Mouse (Mus musculus) MN1 (cell line): Measurements from ENCODE around the gene Steap3.
"Not testable (repeated sequence)": the region's sequence is repeated elsewhere in the genome, so short reads cannot be mapped to it uniquely, and the experiment has no call there.

ENCODE experiments used
- DNase-seq: peaks from one replicate; pipeline ENCODE4 v3.0.0-alpha.2; 2016; ENCODE audit warnings: low spot score

Gene Steap3

DNA sequence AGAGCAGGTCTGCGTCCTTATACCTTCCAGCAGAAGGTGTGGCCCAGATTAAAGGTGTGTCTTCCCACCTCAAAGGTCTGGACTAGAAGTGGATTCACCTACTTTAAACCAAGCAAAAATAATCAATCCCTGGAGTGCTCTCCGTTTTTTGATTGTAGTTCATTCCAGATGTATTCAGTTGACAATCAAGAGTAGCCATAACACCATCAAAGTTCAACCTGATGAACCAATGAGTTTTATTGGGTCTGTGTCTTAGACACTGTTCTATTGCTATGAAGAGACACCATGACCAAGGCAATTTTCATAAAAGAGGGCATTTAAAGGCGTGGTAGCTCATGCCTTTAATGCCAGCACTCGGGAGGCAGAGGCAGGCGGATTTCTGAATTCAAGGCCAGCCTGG lies at the start of gene Steap3:
Gene Steap3 (minus strand): TSS at position 101 of the 400 bp plus-strand sequence.
- no peak for DNase-seq

- DNase-seq, result no peak
These were observed 48.9 kb upstream of the Steap3 start for GRCm38 (mm10) chr1:120321270-120322021.

- no peak for DNase-seq
These were observed 33.3 kb upstream of the Steap3 start for GRCm38 (mm10) chr1:120305801-120306200.

- no peak for DNase-seq
These were observed 24.4 kb upstream of the Steap3 start for GRCm38 (mm10) chr1:120296936-120297335.

DNA sequence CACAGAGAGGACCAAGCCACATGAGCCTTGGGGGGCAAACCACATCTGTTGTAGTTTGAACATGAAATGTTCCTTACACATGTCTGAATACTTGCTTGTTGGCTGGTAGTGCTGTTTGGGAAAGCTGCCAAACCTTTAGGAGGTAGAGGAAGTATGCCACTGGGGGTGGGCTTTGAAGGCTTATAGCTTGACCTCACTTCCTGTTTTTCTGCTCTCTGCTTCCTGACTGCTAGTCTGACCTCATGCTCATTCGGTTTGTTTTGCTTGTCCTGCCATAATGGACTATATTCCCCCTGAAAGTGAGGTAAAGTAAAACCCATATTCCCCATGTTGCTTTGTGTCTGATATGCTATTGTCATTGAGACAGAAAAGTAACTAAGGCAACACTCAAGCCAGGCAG lies 21.3 kb upstream of the Steap3 start:
- DNase-seq, result no peak

- DNase-seq, result no peak
These were observed 19.2 kb upstream of the Steap3 start for GRCm38 (mm10) chr1:120291709-120292108.

DNA sequence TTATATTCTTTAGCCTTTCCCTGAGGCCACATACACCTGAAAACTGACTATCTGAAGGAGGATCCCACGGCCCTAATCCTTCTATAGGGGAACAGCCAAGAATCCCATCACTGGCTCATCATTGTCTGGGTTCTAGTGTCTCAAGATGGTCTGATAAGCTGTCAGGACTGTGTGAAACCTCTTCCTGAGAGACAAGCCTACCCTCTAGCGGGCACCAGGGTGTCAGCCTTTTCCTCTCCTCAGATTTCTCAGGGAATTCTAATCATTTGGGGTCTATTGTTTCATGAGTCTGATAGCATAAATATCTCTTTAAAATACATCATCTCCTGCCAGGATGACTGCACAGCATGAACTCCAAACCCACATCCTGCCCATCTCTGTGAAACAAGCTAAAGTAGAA lies 17.3 kb upstream of the Steap3 start:
- DNase-seq, result no peak

DNA sequence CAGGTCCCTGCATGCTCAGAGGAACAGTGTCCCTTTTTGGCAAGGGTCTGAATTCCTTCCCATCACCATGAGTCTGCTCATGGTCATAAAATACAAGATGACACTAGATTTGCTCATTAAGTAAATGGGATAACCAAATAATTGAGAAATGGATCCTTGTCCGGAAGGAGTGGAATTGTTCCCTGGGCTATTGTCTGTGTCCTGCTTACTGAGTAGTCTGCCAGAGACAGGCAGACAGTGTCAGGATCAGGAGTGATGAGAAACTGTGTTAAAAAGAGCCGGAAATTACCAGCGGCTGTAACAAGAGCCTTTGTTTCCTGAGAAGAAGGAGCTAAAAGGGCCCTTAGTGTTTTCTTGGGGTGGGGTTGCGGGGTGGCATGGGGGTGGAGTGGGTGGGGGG lies 15.2 kb upstream of the Steap3 start:
- DNase-seq, result no peak

DNA sequence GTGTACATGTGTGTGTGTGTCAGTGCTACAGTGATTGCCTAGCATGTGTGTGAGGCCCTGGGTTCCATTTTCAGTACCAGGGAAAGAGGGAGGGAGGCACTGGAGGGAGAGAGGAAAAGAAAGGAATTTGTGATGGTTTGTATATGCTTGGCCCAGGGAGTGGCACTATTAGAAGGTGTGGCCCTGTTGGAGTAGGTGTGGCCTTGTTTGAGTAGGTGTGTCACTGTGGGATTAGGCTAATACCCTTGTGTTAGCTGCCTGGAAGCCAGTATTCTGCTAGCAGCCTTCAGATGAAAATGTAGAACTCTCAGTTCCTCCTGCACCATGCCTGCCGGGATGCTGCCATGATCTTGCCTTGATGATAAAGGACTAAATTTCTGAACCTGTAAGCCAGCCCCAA lies 3.6 kb upstream of the Steap3 start:
- DNase-seq, result not testable (repeated sequence)

DNA sequence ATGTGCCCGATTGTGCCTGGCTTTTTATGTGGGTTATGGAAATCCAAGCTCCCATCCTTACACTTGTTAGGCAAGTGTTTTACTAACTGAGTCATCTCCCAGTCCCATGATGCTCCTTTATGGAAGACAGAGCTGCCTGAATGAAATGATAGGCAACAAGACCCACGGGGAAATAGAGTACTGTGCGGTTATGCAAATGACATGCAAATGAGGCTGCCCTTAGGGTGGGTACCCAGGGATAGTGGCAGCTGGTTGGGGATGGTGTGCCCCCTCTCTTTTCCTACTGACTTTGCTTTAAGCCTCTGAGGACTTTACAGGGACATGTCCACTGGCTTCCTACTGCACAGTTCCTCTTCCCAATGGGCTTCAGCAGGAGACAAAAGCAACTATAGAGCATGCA lies 2.7 kb upstream of the Steap3 start:
- no peak for DNase-seq

- DNase-seq, result no peak
These were observed 1.6 kb downstream of the Steap3 start for GRCm38 (mm10) chr1:120270882-120271281.

GRCm38 (mm10) chr1:120270115-120270514 lies 2.4 kb downstream of the Steap3 start:
- no peak for DNase-seq

- DNase-seq, result no peak
These were observed 4.9 kb downstream of the Steap3 start for GRCm38 (mm10) chr1:120267631-120268030.

DNA sequence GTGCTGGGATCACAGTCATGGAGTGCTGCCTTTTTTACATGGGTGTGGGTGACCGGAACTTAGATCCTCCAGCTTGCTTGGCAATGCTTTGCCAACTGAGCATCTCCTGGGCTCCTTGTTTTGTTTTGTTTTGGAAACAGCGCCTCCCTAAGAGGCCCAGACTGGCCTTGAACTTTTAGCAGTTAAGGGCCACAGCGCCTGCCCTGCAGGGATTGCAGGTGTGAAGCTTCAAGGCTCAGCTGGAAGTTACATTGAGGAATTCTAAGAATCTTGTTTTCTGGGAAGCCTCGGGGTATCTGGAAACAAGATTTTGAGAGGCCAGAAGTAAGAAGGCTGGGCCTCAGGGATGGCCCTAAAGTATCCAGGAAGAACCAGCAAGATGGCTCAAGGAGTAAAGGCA lies 6.0 kb downstream of the Steap3 start:
- no peak for DNase-seq

DNA sequence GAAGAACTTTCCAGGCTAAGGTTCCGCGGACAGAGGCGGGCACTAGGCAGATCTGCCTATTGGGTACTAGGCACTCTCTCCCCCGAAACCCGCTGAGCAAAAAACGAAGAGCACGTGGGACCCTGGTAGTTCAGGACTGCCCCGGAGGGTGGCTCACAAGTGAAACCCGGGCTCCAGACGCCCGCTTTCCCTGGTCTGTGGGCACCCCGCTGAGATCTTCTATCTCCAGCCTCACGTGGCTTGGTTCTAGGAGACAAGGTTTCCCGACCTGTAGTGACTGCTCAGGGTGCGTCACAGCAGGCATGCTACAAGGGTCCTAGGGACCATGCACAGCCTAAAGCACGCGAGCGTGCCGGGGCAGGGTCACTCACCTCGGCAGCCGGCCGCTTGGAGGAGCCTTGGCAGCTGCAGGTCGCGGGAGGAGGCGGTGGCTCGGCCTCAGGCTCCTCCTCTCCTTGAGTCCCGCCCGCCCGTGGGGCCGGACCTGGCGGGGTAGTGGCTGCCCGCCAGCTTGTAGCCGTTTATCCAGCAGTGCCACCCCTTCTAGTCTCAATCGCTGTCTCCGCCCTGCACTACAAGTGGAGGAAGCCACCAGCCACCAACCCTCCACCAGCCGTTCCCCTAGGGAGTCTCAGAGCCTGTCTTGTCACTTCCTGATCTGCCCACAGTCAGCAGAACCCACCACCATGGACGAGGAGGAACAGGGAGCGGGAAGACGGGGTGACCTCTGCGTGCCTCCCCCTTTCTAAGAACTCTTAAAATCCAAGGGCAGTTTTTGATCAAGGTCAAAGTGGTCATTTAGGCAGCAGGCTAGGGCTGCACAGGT lies 7.4 kb downstream of the Steap3 start:
- DNase-seq, result no peak

GRCm38 (mm10) chr1:120263226-120263625 lies 9.3 kb downstream of the Steap3 start:
- no peak for DNase-seq

DNA sequence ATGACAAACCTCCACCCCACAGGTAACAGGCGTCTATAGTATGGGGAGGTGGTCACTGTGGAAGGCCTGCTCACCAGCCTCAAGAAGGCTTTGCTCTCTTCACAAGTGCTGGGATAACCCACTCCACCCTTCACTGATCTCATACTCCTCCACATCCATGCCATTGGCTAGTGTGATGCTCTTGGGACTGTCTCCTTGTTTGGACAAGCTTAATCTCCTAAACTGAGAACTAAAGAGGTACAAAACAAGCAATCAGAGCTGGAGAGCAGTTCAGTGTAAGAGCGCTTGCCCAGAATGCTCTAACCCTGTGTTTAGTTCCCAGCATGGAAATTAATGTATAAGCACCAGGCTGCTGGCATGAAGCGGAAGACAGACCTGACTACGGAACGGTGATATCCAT lies 11.3 kb downstream of the Steap3 start:
- DNase-seq, result no peak

- DNase-seq, result no peak
These were observed 13.3 kb downstream of the Steap3 start for GRCm38 (mm10) chr1:120259249-120259648.

GRCm38 (mm10) chr1:120258744-120259143 lies 13.8 kb downstream of the Steap3 start:
- no peak for DNase-seq

GRCm38 (mm10) chr1:120258245-120258644 lies 14.3 kb downstream of the Steap3 start:
- DNase-seq, result no peak

- DNase-seq, result no peak
These were observed 18.8 kb downstream of the Steap3 start for GRCm38 (mm10) chr1:120253751-120254150.

DNA sequence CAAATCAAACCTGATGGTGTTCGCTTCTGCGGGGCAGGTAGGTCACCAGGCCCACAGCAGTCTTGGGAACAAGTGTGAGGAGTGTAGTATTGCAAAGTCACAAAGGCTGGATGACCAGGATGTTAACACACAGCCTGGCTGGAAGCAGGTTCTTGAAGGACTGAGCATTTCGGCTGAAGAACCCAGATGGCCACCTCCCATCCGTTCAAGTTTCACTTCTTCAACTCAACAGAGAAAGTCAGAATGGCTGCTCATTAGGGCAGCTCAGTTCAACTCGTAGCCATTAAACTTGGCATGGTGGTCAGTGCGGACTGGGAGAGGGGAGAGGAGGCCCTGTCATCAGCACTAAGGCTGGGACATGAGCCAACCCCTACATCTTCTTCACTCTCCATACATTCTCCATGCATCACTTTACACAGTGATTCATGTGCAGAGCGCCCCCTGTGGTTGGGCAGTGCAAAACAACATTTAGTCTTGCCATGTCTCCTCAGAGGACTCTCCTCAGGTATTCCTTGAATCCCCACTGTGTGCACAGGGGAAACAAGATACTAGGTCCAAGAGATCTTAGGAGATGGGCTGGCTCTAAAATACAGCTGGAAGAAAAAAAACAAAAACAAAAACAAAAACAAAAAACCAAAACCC lies 19.9 kb downstream of the Steap3 start:
- DNase-seq, result no peak

GRCm38 (mm10) chr1:120251193-120251592 lies 21.3 kb downstream of the Steap3 start:
- no peak for DNase-seq
